Mouse (Mus musculus): Measurements from ENCODE around the gene Tfap4. TPM values are rescaled to one million over a fixed set of nuclear protein-coding genes. Genes with fewer than 3 reads are reported as not detected.
A peak's percentile ranks its signal among the peaks of the same experiment; 100 is the strongest.

Gene Tfap4
- total RNA-seq, 2 experiments from 2014 or later = 2.9 to 4.3 TPM

- Histone ChIP-seq H3K27ac (no peak overlapping the region), H3K4me3 (no peak overlapping the region)
- no peak for DNase-seq (ENCODE audit: extremely low spot score in 1 of 2, low spot score in 2 of 2)
- intact Hi-C loops (cut with DNase I) = no loop called here
- TF ChIP-seq CTCF (IDR thresholded peaks at IDR 0.05) = no peak
Measured at GRCm38 (mm10) chr16:4503495-4503894, 56.2 kb downstream of the Tfap4 start.

- TF ChIP-seq CTCF (IDR thresholded peaks at IDR 0.05) = no peak
- DNase-seq (ENCODE audit: extremely low spot score in 1 of 2, low spot score in 2 of 2) = no peak
- intact Hi-C loops (cut with DNase I) = no loop called here
- Histone ChIP-seq H3K27ac (no peak overlapping the region), H3K4me3 (no peak overlapping the region)
Measured at GRCm38 (mm10) chr16:4502568-4502967, 57.1 kb downstream of the Tfap4 start.

- no peak for TF ChIP-seq CTCF (IDR thresholded peaks at IDR 0.05)
- H3K27ac ChIP-seq = no peak overlapping the region
- H3K4me3 ChIP-seq = no peak overlapping the region
- DNase-seq (ENCODE audit: extremely low spot score in 1 of 2, low spot score in 2 of 2) = no peak
- intact Hi-C loops (cut with DNase I) = no loop called here
Measured at GRCm38 (mm10) chr16:4501703-4502102, 58.0 kb downstream of the Tfap4 start.

- intact Hi-C loops (cut with DNase I) = no loop called here
- Histone ChIP-seq H3K4me3 (no peak overlapping the region), H3K27ac (peak overlapping the region; percentile 13; the same call in 1 of the 2 replicates)
- no peak for DNase-seq (ENCODE audit: extremely low spot score in 1 of 2, low spot score in 2 of 2)
- no peak for TF ChIP-seq CTCF (IDR thresholded peaks at IDR 0.05)
Measured at GRCm38 (mm10) chr16:4500598-4501385, 58.9 kb downstream of the Tfap4 start.

- Histone ChIP-seq H3K4me3 (no peak overlapping the region), H3K27ac (no peak overlapping the region)
- DNase-seq (ENCODE audit: extremely low spot score in 1 of 2, low spot score in 2 of 2) = no peak
- no peak for TF ChIP-seq CTCF (IDR thresholded peaks at IDR 0.05)
- intact Hi-C loops (cut with DNase I) = no loop called here
Measured at GRCm38 (mm10) chr16:4497762-4498607, 61.7 kb downstream of the Tfap4 start.

GRCm38 (mm10) chr16:4496470-4496869 is 63.2 kb downstream of the Tfap4 start:
- H3K4me3 ChIP-seq = peak overlapping the region; percentile 33
- no peak for DNase-seq (ENCODE audit: extremely low spot score in 1 of 2, low spot score in 2 of 2)
- H3K27ac ChIP-seq = no peak overlapping the region
- no peak for TF ChIP-seq CTCF (IDR thresholded peaks at IDR 0.05)
- intact Hi-C loops (cut with DNase I) = no loop called here

GRCm38 (mm10) chr16:4495861-4496260 is 63.8 kb downstream of the Tfap4 start:
- intact Hi-C loops (cut with DNase I) = no loop called here
- TF ChIP-seq CTCF (IDR thresholded peaks at IDR 0.05) = no peak
- DNase-seq (ENCODE audit: extremely low spot score in 1 of 2, low spot score in 2 of 2) = no peak
- Histone ChIP-seq H3K4me3 (peak overlapping the region; percentile 33), H3K27ac (peak overlapping the region; percentile 61; the same call in 1 of the 2 replicates)

Other genes with a start within 250 kb of the Tfap4 start
- 10 to 100 TPM; 73.3 to 80.4 TPM for gene Adcy9, start 139.4 kb downstream of the Tfap4 start, total RNA-seq (2021)
- gene Srl, start 18.0 kb downstream of the Tfap4 start, total RNA-seq (2021) = 1 to 10 TPM; 5.1 to 5.9 TPM
- gene Glis2, start 34.9 kb upstream of the Tfap4 start, total RNA-seq (2021) = 10 to 100 TPM; 12.9 to 16.2 TPM
- 10 to 100 TPM; 78.1 to 94.1 TPM for gene Pam16, start 65.1 kb upstream of the Tfap4 start, total RNA-seq (2021)
- gene Vasn, start 80.1 kb upstream of the Tfap4 start, total RNA-seq (2021) = 10 to 100 TPM; 11.5 to 13.1 TPM
- 10 to 100 TPM; 56.9 to 62.2 TPM for gene Dnaja3, start 80.1 kb upstream of the Tfap4 start, total RNA-seq (2021)
- 10 to 100 TPM; 76.7 to 92.0 TPM for gene Coro7, start 119.9 kb upstream of the Tfap4 start, total RNA-seq (2021)
- 10 to 100 TPM in 1 of 2 experiments, 1 to 10 TPM in 1; 9.7 to 10.8 TPM for gene Nmral1, start 159.5 kb upstream of the Tfap4 start, total RNA-seq (2021)
- gene Hmox2, start 166.5 kb upstream of the Tfap4 start, total RNA-seq (2021) = 10 to 100 TPM; 76.1 to 79.1 TPM
- 100 to 1,000 TPM; 189 to 204 TPM for gene Cdip1, start 230.4 kb upstream of the Tfap4 start, total RNA-seq (2021)